Mouse (Mus musculus): ENCODE measurements around the gene Pla2g2c. TPM values are rescaled to one million over a fixed set of nuclear protein-coding genes. Genes with fewer than 3 reads are reported as not detected.
A peak's percentile ranks its signal among the peaks of the same experiment; 100 is the strongest.

Pla2g2c gene
- polyA plus RNA-seq, 1 experiment from 2014 or later: 0.69 TPM

DNA sequence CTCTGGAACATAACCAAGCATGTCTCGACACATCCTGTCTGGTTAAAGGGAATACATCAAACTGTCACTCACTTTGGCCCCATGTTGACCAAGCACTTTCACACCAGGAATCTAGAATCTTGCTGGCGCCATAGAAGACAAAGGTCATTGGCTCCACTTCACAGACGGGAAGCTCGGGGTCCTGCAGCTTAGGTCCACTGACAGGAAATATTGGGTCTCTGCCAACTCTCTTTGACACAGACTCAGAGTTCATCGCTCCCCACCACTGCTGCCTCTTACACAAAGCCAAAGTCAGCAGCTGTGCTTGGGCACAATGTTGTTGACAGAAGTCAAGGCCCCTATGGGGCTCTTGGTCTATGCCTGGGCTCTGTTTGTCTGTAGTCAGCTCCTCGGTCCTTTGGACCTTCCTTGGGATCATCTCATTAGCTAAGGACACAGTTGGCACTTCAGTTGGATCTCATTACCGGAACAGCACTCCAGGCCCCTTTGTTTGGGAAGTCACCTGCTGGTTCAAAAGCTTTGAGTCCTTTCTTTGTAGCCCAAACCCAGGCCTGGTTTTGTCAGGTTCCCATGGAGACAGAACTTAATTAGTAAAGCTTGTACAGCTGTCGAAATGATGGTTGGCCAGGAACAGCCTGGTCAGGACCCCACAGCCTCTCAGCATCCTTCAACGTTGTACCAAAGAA lies 4.6 kb downstream of the Pla2g2c start:
- Histone ChIP-seq H3K9ac (no peak overlapping the region), H3K27me3 (no peaks in the 10 kb centered on the region), H3K4me2 (no peak overlapping the region), H3K4me1 (peaks cover 16% of the 10 kb centered on the region), H3K27ac (no peak overlapping the region), H3K36me3 (no peaks in the 10 kb centered on the region), H3K4me3 (no peak overlapping the region), H3K9me3 (0 out of 2 replicates have a peak, but pooled peaks cover 5% of the 10 kb centered on the region)
- 50% methylated on average over 9 of the region's 9 CpGs for WGBS
- no peak for ATAC-seq (ENCODE audit: insufficient number of reproducible peaks, insufficient read depth, low FRiP score, low TSS enrichment, low read depth)

DNA sequence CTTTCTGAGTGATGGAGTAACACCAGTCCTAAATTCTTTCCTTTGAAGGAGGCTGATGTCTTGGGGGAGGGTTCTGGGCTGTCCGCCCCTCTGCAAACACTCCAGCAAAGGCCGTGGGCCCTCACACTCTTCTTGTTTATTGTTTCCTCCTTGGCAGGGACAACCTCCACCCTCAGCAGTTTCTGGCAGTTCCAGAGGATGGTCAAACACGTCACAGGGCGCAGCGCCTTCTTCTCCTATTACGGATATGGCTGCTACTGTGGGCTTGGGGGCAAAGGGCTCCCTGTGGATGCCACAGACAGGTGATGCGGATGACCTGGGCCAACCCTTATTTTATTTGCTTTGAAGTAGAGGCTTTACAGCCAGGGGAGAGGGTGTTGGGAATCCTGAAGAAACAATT lies 9.5 kb downstream of the Pla2g2c start:
- Histone ChIP-seq H3K27ac (no peak overlapping the region), H3K9me3 (0 out of 2 replicates have a peak, but pooled peaks cover 5% of the 10 kb centered on the region), H3K9ac (no peak overlapping the region), H3K36me3 (no peaks in the 10 kb centered on the region), H3K27me3 (no peaks in the 10 kb centered on the region), H3K4me2 (no peak overlapping the region), H3K4me1 (peaks cover 16% of the 10 kb centered on the region), H3K4me3 (no peak overlapping the region)
- no peak for ATAC-seq (ENCODE audit: insufficient number of reproducible peaks, insufficient read depth, low FRiP score, low TSS enrichment, low read depth)
- 68% methylated on average over 7 of the region's 7 CpGs for WGBS

GRCm38 (mm10) chr4:138734863-138735262 lies 10.3 kb downstream of the Pla2g2c start:
- Histone ChIP-seq H3K9ac (no peak overlapping the region), H3K9me3 (0 out of 2 replicates have a peak, but pooled peaks cover 5% of the 10 kb centered on the region), H3K4me3 (no peak overlapping the region), H3K4me1 (peaks cover 22% of the 10 kb centered on the region), H3K27ac (no peak overlapping the region), H3K27me3 (no peaks in the 10 kb centered on the region), H3K4me2 (no peak overlapping the region), H3K36me3 (no peaks in the 10 kb centered on the region)
- ATAC-seq (ENCODE audit: insufficient number of reproducible peaks, insufficient read depth, low FRiP score, low TSS enrichment, low read depth): no peak
- WGBS: 91% methylated on average over 4 of the region's 4 CpGs

GRCm38 (mm10) chr4:138737031-138737430 lies 12.4 kb downstream of the Pla2g2c start, which contains the start of gene Ubxn10:
Gene Ubxn10, minus strand, starts transcription at chr4:138737167.
- ATAC-seq (ENCODE audit: insufficient number of reproducible peaks, insufficient read depth, low FRiP score, low TSS enrichment, low read depth): no peak
- no peak within 1 kb of the TSS for H3K4me3 ChIP-seq
- H3K36me3 ChIP-seq: no peaks in the 10 kb centered on the region
- no peaks in the 10 kb centered on the region for H3K27me3 ChIP-seq
- H3K9me3 ChIP-seq: 0 out of 2 replicates have a peak, but pooled peaks cover 5% of the 10 kb centered on the region
- no peak within 1 kb of the TSS for H3K4me2 ChIP-seq
- WGBS: 53% methylated on average over 7 of the region's 7 CpGs
- H3K4me1 ChIP-seq: peaks cover 22% of the 10 kb centered on the region
- 0 out of 2 replicates have a peak within 1 kb of the TSS, but pooled peaks have one; percentile 4 for H3K9ac ChIP-seq
- H3K27ac ChIP-seq: no peak within 1 kb of the TSS

- no peak for ATAC-seq (ENCODE audit: insufficient number of reproducible peaks, insufficient read depth, low FRiP score, low TSS enrichment, low read depth)
- H3K9me3 ChIP-seq: no peaks in the 10 kb centered on the region
- H3K27me3 ChIP-seq: no peaks in the 10 kb centered on the region
- no peak overlapping the region for H3K9ac ChIP-seq
- H3K27ac ChIP-seq: no peak overlapping the region
- H3K4me1 ChIP-seq: peaks cover 22% of the 10 kb centered on the region
- H3K4me2 ChIP-seq: no peak overlapping the region
- WGBS: 17% methylated on average over 7 of the region's 7 CpGs
- H3K36me3 ChIP-seq: no peaks in the 10 kb centered on the region
- H3K4me3 ChIP-seq: no peak overlapping the region
These were observed 14.7 kb downstream of the Pla2g2c start for GRCm38 (mm10) chr4:138739136-138739851.

DNA sequence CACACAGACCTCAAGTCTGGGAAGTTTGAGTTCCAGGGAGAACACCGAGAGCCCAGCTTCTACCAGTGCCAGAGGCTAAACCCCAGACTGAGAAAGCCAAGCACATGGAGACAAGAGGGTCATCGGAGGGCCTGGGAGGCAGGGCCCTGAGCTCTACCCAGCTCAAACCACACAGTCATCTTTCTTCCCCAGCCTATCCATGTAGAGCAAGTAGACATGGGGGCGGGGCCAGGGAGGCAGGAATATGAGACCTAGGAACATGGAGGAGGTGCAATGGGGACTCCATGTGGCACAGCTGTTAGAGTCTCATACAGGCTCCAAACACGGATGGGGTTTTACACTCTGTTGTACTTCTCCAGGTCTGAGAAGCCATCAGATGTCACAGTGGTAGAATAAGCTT lies 21.3 kb downstream of the Pla2g2c start:
- Histone ChIP-seq H3K27ac (no peak overlapping the region), H3K9ac (no peak overlapping the region), H3K4me3 (no peak overlapping the region), H3K4me1 (peaks cover 8% of the 10 kb centered on the region; the same call in 1 of the 2 replicates), H3K4me2 (no peak overlapping the region), H3K9me3 (no peaks in the 10 kb centered on the region), H3K27me3 (no peaks in the 10 kb centered on the region; the same call in 1 of the 2 replicates), H3K36me3 (no peaks in the 10 kb centered on the region)
- ATAC-seq (ENCODE audit: insufficient number of reproducible peaks, insufficient read depth, low FRiP score, low TSS enrichment, low read depth): no peak
- 48% methylated on average over 4 of the region's 4 CpGs for whole genome bisulfite sequencing

GRCm38 (mm10) chr4:138746866-138747265 lies 22.3 kb downstream of the Pla2g2c start:
- no peak for ATAC-seq (ENCODE audit: insufficient number of reproducible peaks, insufficient read depth, low FRiP score, low TSS enrichment, low read depth)
- H3K27me3 ChIP-seq: no peaks in the 10 kb centered on the region; the same call in 1 of the 2 replicates
- H3K36me3 ChIP-seq: no peaks in the 10 kb centered on the region
- 91% methylated on average over 9 of the region's 9 CpGs for WGBS
- no peak overlapping the region for H3K9ac ChIP-seq
- no peak overlapping the region for H3K4me3 ChIP-seq
- no peak overlapping the region for H3K4me2 ChIP-seq
- H3K27ac ChIP-seq: no peak overlapping the region
- H3K4me1 ChIP-seq: peaks cover 8% of the 10 kb centered on the region; the same call in 1 of the 2 replicates
- no peaks in the 10 kb centered on the region for H3K9me3 ChIP-seq

DNA sequence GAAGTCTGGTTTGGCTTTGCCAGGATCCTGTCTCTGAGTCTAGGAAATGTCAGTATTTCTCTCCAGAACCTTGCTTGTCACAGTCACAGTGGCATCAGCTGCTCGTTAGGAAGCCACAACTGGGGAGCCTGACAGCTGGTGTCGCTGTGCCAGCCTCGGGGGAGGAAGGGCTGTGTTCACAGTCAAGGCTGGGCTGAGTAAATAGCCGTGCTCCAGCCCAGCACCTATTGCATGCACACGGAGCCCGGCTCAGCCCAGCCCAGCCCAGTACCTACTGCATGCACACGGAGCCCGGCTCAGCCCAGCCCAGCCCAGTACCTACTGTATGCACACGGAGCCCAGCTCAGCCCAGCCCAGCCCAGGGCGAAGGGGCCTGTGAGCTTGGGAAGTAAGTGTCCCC lies 23.3 kb downstream of the Pla2g2c start:
- H3K4me3 ChIP-seq: no peak overlapping the region
- no peak overlapping the region for H3K27ac ChIP-seq
- no peak overlapping the region for H3K4me2 ChIP-seq
- WGBS: 63% methylated on average over 10 of the region's 10 CpGs
- H3K36me3 ChIP-seq: no peaks in the 10 kb centered on the region
- no peak; the same call in 1 of the 2 replicates for ATAC-seq (ENCODE audit: insufficient number of reproducible peaks, insufficient read depth, low FRiP score, low TSS enrichment, low read depth)
- peaks cover 5% of the 10 kb centered on the region; the same call in 1 of the 2 replicates for H3K9me3 ChIP-seq
- no peaks in the 10 kb centered on the region; the same call in 1 of the 2 replicates for H3K27me3 ChIP-seq
- peaks cover 8% of the 10 kb centered on the region; the same call in 1 of the 2 replicates for H3K4me1 ChIP-seq
- no peak overlapping the region for H3K9ac ChIP-seq

DNA sequence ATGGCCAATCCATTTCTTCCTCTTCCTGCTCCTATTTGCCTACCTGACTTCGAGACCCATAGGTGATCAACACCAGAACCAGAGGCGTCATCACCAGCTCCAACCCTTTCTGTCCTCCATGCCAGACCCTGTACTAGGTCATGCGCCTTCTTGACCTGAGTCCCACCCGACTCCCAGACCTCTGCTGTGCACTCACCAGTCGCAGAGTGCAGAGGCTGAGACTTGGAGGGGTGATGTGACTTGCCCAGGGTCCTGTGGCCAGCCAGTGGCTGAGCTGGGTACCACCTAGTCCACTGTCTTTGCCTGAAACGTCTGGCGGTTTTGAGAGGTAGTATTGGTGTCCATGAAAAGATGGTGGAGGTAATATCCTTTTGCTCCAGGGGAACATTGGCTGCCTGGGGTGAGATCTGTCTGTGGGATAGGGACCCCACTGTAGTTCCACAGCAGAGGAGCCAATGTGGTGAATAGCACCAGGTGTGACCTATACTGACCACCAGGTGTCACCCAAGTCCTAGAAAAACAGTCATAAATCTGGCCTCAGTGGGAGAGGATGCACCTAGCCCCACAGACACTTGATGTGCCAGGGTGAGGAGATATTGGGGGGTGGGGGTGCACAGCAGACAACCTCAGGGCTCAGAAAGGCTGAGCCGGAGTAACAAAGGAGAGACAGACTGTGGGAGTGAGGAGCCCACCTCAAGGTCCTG lies 23.9 kb downstream of the Pla2g2c start:
- no peak for ATAC-seq (ENCODE audit: insufficient number of reproducible peaks, insufficient read depth, low FRiP score, low TSS enrichment, low read depth)
- Histone ChIP-seq H3K9ac (no peak overlapping the region), H3K27ac (no peak overlapping the region), H3K9me3 (peaks cover 5% of the 10 kb centered on the region; the same call in 1 of the 2 replicates), H3K4me2 (no peak overlapping the region), H3K4me1 (peaks cover 8% of the 10 kb centered on the region; the same call in 1 of the 2 replicates), H3K36me3 (no peaks in the 10 kb centered on the region), H3K4me3 (no peak overlapping the region), H3K27me3 (no peaks in the 10 kb centered on the region; the same call in 1 of the 2 replicates)
- WGBS: 46% methylated on average over 8 of the region's 8 CpGs

DNA sequence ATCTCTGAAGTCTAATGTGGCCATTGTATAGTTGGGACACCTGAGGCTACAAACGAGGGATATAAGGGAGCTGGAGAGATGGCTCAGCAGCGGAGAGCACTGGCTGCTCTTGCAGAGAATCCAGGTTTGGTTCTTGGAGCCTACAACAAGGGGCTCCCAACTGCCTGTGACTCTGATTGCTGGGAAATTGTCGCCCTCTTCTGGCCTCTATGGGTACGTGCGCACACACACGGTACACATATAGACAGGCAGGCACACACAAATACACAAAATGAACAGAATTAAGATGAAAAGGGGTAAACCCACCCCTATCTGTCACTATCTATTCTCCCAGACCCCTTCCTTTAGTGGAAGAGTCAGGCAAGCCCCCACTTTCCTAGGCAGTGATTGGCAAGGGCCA lies 28.0 kb downstream of the Pla2g2c start:
- Histone ChIP-seq H3K4me1 (no peaks in the 10 kb centered on the region), H3K9ac (no peak overlapping the region), H3K4me3 (no peak overlapping the region), H3K4me2 (no peak overlapping the region), H3K9me3 (peaks cover 5% of the 10 kb centered on the region; the same call in 1 of the 2 replicates), H3K36me3 (no peaks in the 10 kb centered on the region), H3K27ac (no peak overlapping the region), H3K27me3 (no peaks in the 10 kb centered on the region; the same call in 1 of the 2 replicates)
- WGBS: 89% methylated on average over 6 of the region's 6 CpGs
- ATAC-seq (ENCODE audit: insufficient number of reproducible peaks, insufficient read depth, low FRiP score, low TSS enrichment, low read depth): no peak

GRCm38 (mm10) chr4:138753608-138754007 lies 29.0 kb downstream of the Pla2g2c start:
- H3K4me1 ChIP-seq: no peaks in the 10 kb centered on the region
- ATAC-seq (ENCODE audit: insufficient number of reproducible peaks, insufficient read depth, low FRiP score, low TSS enrichment, low read depth): no peak
- H3K4me2 ChIP-seq: no peak overlapping the region
- no peak overlapping the region for H3K27ac ChIP-seq
- 82% methylated on average over 3 of the region's 3 CpGs for WGBS
- H3K9ac ChIP-seq: no peak overlapping the region
- peaks cover 5% of the 10 kb centered on the region; the same call in 1 of the 2 replicates for H3K9me3 ChIP-seq
- H3K36me3 ChIP-seq: no peaks in the 10 kb centered on the region
- no peaks in the 10 kb centered on the region for H3K27me3 ChIP-seq
- no peak overlapping the region for H3K4me3 ChIP-seq

All from embryonic facial prominence, embryonic 13.5 days (tissue).